Mouse (Mus musculus) cortical plate, adult 2 months (tissue): ENCODE data around the gene Mark4.

Experiments
- CTCF ChIP-seq: fragments of 200-500 bp; IDR thresholded peaks from 2 replicates; pipeline ENCODE4 v1.5.1; 2011; ENCODE audit warnings: mild to moderate bottlenecking, control low read depth, low read length; ENCODE audit not compliant: insufficient read depth; ENCODE audit errors: extremely low read depth
- POLR2A ChIP-seq: fragments of 200-500 bp; IDR thresholded peaks from 2 replicates; pipeline ENCODE4 v1.6.1; 2011; ENCODE audit warnings: mild to moderate bottlenecking, low read length, control low read depth; ENCODE audit not compliant: insufficient read depth; ENCODE audit errors: extremely low read depth

DNA sequence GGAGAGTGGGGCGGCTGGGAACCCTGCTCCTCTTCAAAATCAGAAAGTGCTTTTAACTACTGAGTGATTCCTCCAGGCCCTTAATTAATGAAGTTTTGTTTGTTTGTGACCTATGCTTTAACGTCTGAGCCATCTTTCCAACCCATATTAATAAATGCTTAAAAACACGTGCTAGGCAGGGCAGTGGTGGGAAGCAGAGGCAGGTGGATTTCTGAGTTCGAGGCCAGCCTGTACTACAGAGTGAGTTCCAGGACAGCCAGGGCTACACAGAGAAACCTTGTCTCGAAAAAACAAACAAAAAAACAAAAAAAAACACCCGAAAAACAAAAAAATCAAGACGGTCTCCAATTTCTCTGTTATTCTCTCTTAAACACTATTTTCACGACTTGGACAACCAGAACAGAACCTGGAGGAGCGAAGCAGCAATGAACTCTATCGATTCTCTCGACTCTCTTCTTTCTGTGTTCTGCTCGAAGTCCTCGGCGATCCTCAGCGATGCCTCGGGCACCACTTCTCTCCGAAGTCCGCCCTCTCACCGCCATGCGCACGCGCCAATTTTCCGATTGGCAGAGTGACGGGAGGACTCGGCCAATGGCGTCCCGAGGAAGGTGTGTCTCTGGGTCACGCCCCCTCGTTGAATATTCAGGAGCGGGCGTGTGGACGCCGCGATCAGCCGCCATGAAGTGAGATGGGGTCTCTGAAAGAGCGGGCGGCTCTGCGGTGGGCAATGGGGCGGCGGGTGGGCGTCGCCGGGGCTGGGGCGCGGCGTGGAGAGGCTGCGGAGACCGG is 77.0 kb downstream of the Mark4 start, which contains the start of gene Ercc2:
- peak; percentile 57; the same call in 1 of the 2 replicates for TF ChIP-seq POLR2A
- TF ChIP-seq CTCF = no peak
